Mouse (Mus musculus) heart, postnatal 25 days (tissue): ENCODE measurements at regions not wholly inside any gene's neighbourhood (a gene's known extent, or its start where the extent isn't known, plus 50 kb on each side); places are given as distances from the start of the nearest gene placed in this dataset.
"Not testable (repeated sequence)": the region's sequence is repeated elsewhere in the genome, so short reads cannot be mapped to it uniquely, and the experiment has no call there.

ENCODE experiments used
- DNase-seq: peaks from one replicate; pipeline ENCODE4 v3.0.0; 2022; ENCODE audit warnings: low spot score
- intact Hi-C: fragments of 180-260 bp; cut with DNase I; formaldehyde crosslinking; loops from one replicate; pipeline ENCODE4 v1.15.1; 2025

- intact Hi-C loops = no loop called here
- DNase-seq = no peak
These were observed 1105.7 kb downstream of the A830018L16Rik start for GRCm38 (mm10) chr1:12519601-12520000.

GRCm38 (mm10) chr1:12555859-12556258 lies 1142.0 kb downstream of the A830018L16Rik start:
- intact Hi-C loops = no loop called here
- DNase-seq = no peak

- intact Hi-C loops = no loop called here
- DNase-seq = no peak
These were observed 1158.0 kb downstream of the A830018L16Rik start for GRCm38 (mm10) chr1:12571755-12572358.

- no peak for DNase-seq
- intact Hi-C loops = no loop called here
These were observed 1158.9 kb downstream of the A830018L16Rik start for GRCm38 (mm10) chr1:12572770-12573169.

GRCm38 (mm10) chr1:12574274-12574673 lies 1160.4 kb downstream of the A830018L16Rik start:
- DNase-seq = no peak
- intact Hi-C loops = no loop called here

- intact Hi-C loops = no loop called here
- no peak for DNase-seq
These were observed 1163.3 kb downstream of the A830018L16Rik start for GRCm38 (mm10) chr1:12577027-12577703.

- intact Hi-C loops = no loop called here
- DNase-seq = no peak
These were observed 1164.1 kb downstream of the A830018L16Rik start for GRCm38 (mm10) chr1:12577978-12578377.

- intact Hi-C loops = no loop called here
- DNase-seq = no peak
These were observed 1169.1 kb downstream of the A830018L16Rik start for GRCm38 (mm10) chr1:12583012-12583411.

- intact Hi-C loops, DNase-seq: not testable (repeated sequence)
These were observed 1173.1 kb downstream of the A830018L16Rik start for GRCm38 (mm10) chr1:12586981-12587380.

- intact Hi-C loops = loop anchor here (10.0 kb wide), 1 partner anchor 223 kb away; no protein-coding TSS in a partner anchor
- DNase-seq = no peak
These were observed 1198.2 kb downstream of the A830018L16Rik start for GRCm38 (mm10) chr1:12612102-12612501.

- no peak for DNase-seq
- intact Hi-C loops = loop anchor here (10.0 kb wide), 1 partner anchor 219 kb away; no protein-coding TSS in a partner anchor
These were observed 1201.4 kb downstream of the A830018L16Rik start for GRCm38 (mm10) chr1:12615303-12615702.

GRCm38 (mm10) chr1:12615733-12616481 lies 1202.0 kb downstream of the A830018L16Rik start:
- DNase-seq = no peak
- intact Hi-C loops = loop anchor here (10.0 kb wide), 1 partner anchor 219 kb away; no protein-coding TSS in a partner anchor

- DNase-seq = no peak
- intact Hi-C loops = loop anchor here (10.0 kb wide), 1 partner anchor 215 kb away; no protein-coding TSS in a partner anchor
These were observed 1206.1 kb downstream of the A830018L16Rik start for GRCm38 (mm10) chr1:12619981-12620380.

- intact Hi-C loops = no loop called here
- DNase-seq = no peak
These were observed 1206.9 kb downstream of the A830018L16Rik start for GRCm38 (mm10) chr1:12620825-12621224.

GRCm38 (mm10) chr1:12623158-12623557 lies 1209.3 kb downstream of the A830018L16Rik start:
- no peak for DNase-seq

GRCm38 (mm10) chr1:12633049-12633448 lies 1219.1 kb downstream of the A830018L16Rik start:
- DNase-seq = no peak
- intact Hi-C loops = no loop called here

More at GRCm38 (mm10) chr1:12623158-12623557, 1209.3 kb downstream of the A830018L16Rik start:
- intact Hi-C loops = no loop called here

- intact Hi-C loops = no loop called here
- DNase-seq = no peak
These were observed 1222.6 kb downstream of the A830018L16Rik start for GRCm38 (mm10) chr1:12636326-12637147.

- DNase-seq = no peak
- intact Hi-C loops = no loop called here
These were observed 1227.1 kb downstream of the A830018L16Rik start for GRCm38 (mm10) chr1:12640983-12641382.
